Mouse (Mus musculus) thymus, adult 2 months (tissue): Measurements from ENCODE around the gene Rab42.

Experiments used
- CTCF ChIP-seq: fragments of 200-500 bp; IDR thresholded peaks from 2 replicates; pipeline ENCODE4 v1.5.1; 2012; ENCODE audit warnings: mild to moderate bottlenecking, control low read depth, low read length, moderate library complexity, borderline replicate concordance; ENCODE audit not compliant: control insufficient read depth, poor library complexity, insufficient read depth; ENCODE audit errors: extremely low read depth
- POLR2A ChIP-seq: fragments of 200-500 bp; IDR thresholded peaks from 2 replicates; pipeline ENCODE4 v1.6.1; 2012; ENCODE audit warnings: mild to moderate bottlenecking, low read length, control low read depth, moderate library complexity; ENCODE audit not compliant: control insufficient read depth, poor library complexity, insufficient read depth; ENCODE audit errors: extremely low read depth

DNA sequence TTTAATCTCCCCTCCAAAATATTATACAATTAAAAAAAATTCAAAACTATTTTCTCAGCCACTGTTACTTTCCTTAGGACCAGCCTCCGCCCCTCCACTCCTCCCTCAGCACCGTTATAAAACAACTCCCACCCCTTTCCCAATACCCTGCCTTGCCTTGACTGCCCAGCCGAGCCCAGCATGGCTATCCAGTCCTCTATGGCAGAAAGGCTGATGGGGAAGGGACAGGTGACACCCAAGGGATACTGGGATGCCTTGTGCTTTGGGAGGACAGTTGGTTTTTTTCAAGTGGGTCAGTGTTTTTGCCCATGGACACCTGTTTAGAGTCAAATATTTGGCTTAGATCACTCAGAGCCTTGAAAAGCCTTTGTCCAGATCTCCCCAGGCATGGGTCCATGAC is 28.8 kb upstream of the Rab42 start:
- TF ChIP-seq CTCF (no peak), POLR2A (no peak)
